23 mouse cellular contexts compared by ENCODE assay signal in the genomic region with DNA sequence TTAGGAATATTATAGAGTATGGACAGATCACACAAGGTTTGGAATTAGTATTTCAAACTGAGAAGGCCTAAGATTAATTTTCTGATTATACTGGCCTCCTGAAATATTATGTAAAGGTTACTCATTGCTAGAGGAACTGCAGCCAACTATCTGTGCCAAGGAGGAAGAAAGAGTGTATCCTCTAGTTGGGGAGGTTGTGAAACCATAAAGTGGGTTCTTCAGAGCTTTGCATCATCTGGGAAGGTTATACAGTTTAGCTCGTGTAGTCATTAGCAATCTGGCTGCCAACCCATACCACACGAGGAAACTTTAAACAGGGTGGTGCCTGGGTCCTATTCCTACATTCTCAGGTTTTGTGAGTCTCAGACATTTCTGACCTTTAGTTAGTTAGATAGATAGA.
"Had no signal": no experiment of that assay in that cellular context is flagged by ENCODE, and none has a peak within 500 bp of the region (broad histone marks: within the 10 kb centered on the region; RNA-seq: fewer than 3 reads in every experiment).

No protein-coding gene starts in this region.

- DNase-seq: gastrocnemius, postnatal 10 days; gastrocnemius, postnatal 25 days; heart, adult 18-20 months; heart, postnatal 10 days; heart, postnatal 4 days; kidney, adult 18-20 months; kidney, adult 8-10 months; kidney, postnatal 10 days; kidney, postnatal 25 days; kidney, postnatal 4 days; left cerebral cortex, postnatal 4 days had no signal

- H3K9ac ChIP-seq: heart, embryonic 12.5 days; hindbrain, embryonic 12.5 days; hindbrain, embryonic 14.5 days; intestine, embryonic 15.5 days; limb, embryonic 13.5 days; limb, embryonic 15.5 days had no signal

- H3K4me2 ChIP-seq: heart, embryonic 12.5 days; hindbrain, embryonic 12.5 days; hindbrain, embryonic 14.5 days; intestine, embryonic 15.5 days; limb, embryonic 13.5 days; limb, embryonic 15.5 days had no signal

- H3K4me3 ChIP-seq: heart, embryonic 10.5 days; heart, embryonic 12.5 days; hindbrain, embryonic 10.5 days; hindbrain, embryonic 12.5 days; intestine, embryonic 15.5 days; layer of hippocampus, adult 2 months; limb, embryonic 13.5 days; limb, embryonic 15.5 days had no signal

- ATAC-seq: hindbrain, embryonic 16.5 days; inflammation-experienced regulatory T-cells, adult 6 months; intestine, embryonic 15.5 days; intestine, postnatal 0 days had no signal

- H3K36me3 ChIP-seq: heart, embryonic 10.5 days; heart, embryonic 12.5 days; hindbrain, embryonic 10.5 days; hindbrain, embryonic 12.5 days; intestine, embryonic 15.5 days; limb, embryonic 13.5 days; limb, embryonic 15.5 days had no signal

- H3K27me3 ChIP-seq: heart, embryonic 12.5 days; hindbrain, embryonic 12.5 days; intestine, embryonic 15.5 days; limb, embryonic 13.5 days; limb, embryonic 15.5 days had no signal

- H3K9me3 ChIP-seq: heart, embryonic 10.5 days; heart, embryonic 12.5 days; hindbrain, embryonic 10.5 days; hindbrain, embryonic 12.5 days; intestine, embryonic 15.5 days; limb, embryonic 13.5 days; limb, embryonic 15.5 days had no signal

- H3K4me1 ChIP-seq: heart, embryonic 10.5 days; heart, embryonic 12.5 days; hindbrain, embryonic 10.5 days; hindbrain, embryonic 12.5 days; intestine, embryonic 15.5 days; limb, embryonic 15.5 days had no signal

- H3K27ac ChIP-seq: heart, embryonic 10.5 days; hindbrain, embryonic 10.5 days; hindbrain, embryonic 12.5 days; hindbrain, embryonic 14.5 days; intestine, embryonic 15.5 days; layer of hippocampus, adult 2 months; limb, embryonic 13.5 days; limb, embryonic 15.5 days had no signal
